Mouse (Mus musculus): ENCODE measurements around the gene Rnft2.

Gene Rnft2

GRCm38 (mm10) chr5:118172078-118172723, 72.7 kb downstream of the Rnft2 start:
- DNase-seq (ENCODE audit: low read depth, low spot score), result peak; percentile 34

GRCm38 (mm10) chr5:118171665-118172064, 73.3 kb downstream of the Rnft2 start:
- DNase-seq (ENCODE audit: low read depth, low spot score), result no peak

GRCm38 (mm10) chr5:118170888-118171529, 73.9 kb downstream of the Rnft2 start:
- peak; percentile 37 for DNase-seq (ENCODE audit: low read depth, low spot score)

GRCm38 (mm10) chr5:118169222-118170221, 75.4 kb downstream of the Rnft2 start:
- DNase-seq (ENCODE audit: low read depth, low spot score), result peak; percentile 15

- no peak for DNase-seq (ENCODE audit: low read depth, low spot score)
These were observed 77.3 kb downstream of the Rnft2 start for GRCm38 (mm10) chr5:118167561-118167995.

GRCm38 (mm10) chr5:118165462-118165861, 79.5 kb downstream of the Rnft2 start:
- no peak for DNase-seq (ENCODE audit: low read depth, low spot score)

- DNase-seq (ENCODE audit: low read depth, low spot score), result no peak
These were observed 80.3 kb downstream of the Rnft2 start, which contains the start of gene Hrk for GRCm38 (mm10) chr5:118164581-118164980. TSS of gene Hrk (plus strand) at chr5:118164648.

GRCm38 (mm10) chr5:118160691-118161090, 84.2 kb downstream of the Rnft2 start:
- no peak for DNase-seq (ENCODE audit: low read depth, low spot score)

GRCm38 (mm10) chr5:118156976-118157375, 87.9 kb downstream of the Rnft2 start:
- DNase-seq (ENCODE audit: low read depth, low spot score), result no peak

GRCm38 (mm10) chr5:118155565-118155947, 89.4 kb downstream of the Rnft2 start:
- no peak for DNase-seq (ENCODE audit: low read depth, low spot score)

GRCm38 (mm10) chr5:118154839-118155564, 89.9 kb downstream of the Rnft2 start, which contains the start of gene Fbxw8:
TSS of gene Fbxw8 (minus strand) at chr5:118155464.
- peak; percentile 73 for DNase-seq (ENCODE audit: low read depth, low spot score)

GRCm38 (mm10) chr5:118149711-118150110, 95.2 kb downstream of the Rnft2 start:
- no peak for DNase-seq (ENCODE audit: low read depth, low spot score)

- DNase-seq (ENCODE audit: low read depth, low spot score), result no peak
These were observed 97.7 kb downstream of the Rnft2 start for GRCm38 (mm10) chr5:118147264-118147663.

GRCm38 (mm10) chr5:118145999-118146679, 98.8 kb downstream of the Rnft2 start:
- no peak for DNase-seq (ENCODE audit: low read depth, low spot score)

- no peak for DNase-seq (ENCODE audit: low read depth, low spot score)
These were observed 99.5 kb downstream of the Rnft2 start for GRCm38 (mm10) chr5:118145458-118145857.

GRCm38 (mm10) chr5:118144770-118145169, 100.1 kb downstream of the Rnft2 start:
- no peak for DNase-seq (ENCODE audit: low read depth, low spot score)

GRCm38 (mm10) chr5:118144327-118144726, 100.6 kb downstream of the Rnft2 start:
- DNase-seq (ENCODE audit: low read depth, low spot score), result no peak

GRCm38 (mm10) chr5:118143211-118144026, 101.5 kb downstream of the Rnft2 start:
- DNase-seq (ENCODE audit: low read depth, low spot score), result no peak

GRCm38 (mm10) chr5:118142471-118142870, 102.4 kb downstream of the Rnft2 start:
- DNase-seq (ENCODE audit: low read depth, low spot score), result no peak

Measured in CD4-positive helper T cell, adult 2 months (primary cell).